Mouse (Mus musculus): Measurements from ENCODE around the gene Cmtr1.

The Cmtr1 gene

GRCm38 (mm10) chr17:29669936-29670335 lies 9.5 kb downstream of the Cmtr1 start:
- no peak for DNase-seq

- DNase-seq = peak in 1 of 2 experiments; percentile 24
Observed at GRCm38 (mm10) chr17:29671021-29671420, 10.6 kb downstream of the Cmtr1 start.

GRCm38 (mm10) chr17:29673325-29673724 lies 12.9 kb downstream of the Cmtr1 start:
- no peak for DNase-seq

GRCm38 (mm10) chr17:29678526-29678925 lies 18.1 kb downstream of the Cmtr1 start:
- no peak for DNase-seq

- DNase-seq = no peak
Observed at GRCm38 (mm10) chr17:29679038-29679767, 18.8 kb downstream of the Cmtr1 start.

GRCm38 (mm10) chr17:29680174-29680573 lies 19.8 kb downstream of the Cmtr1 start:
- peak; percentile 98 for DNase-seq

GRCm38 (mm10) chr17:29680921-29681320 lies 20.5 kb downstream of the Cmtr1 start:
- DNase-seq = no peak

GRCm38 (mm10) chr17:29681669-29682068 lies 21.3 kb downstream of the Cmtr1 start:
- DNase-seq = no peak

GRCm38 (mm10) chr17:29682261-29682660 lies 21.9 kb downstream of the Cmtr1 start:
- DNase-seq = no peak

GRCm38 (mm10) chr17:29683127-29683526 lies 22.7 kb downstream of the Cmtr1 start:
- no peak for DNase-seq

- DNase-seq = no peak
Observed at GRCm38 (mm10) chr17:29684275-29684674, 23.9 kb downstream of the Cmtr1 start.

GRCm38 (mm10) chr17:29686771-29687170 lies 26.4 kb downstream of the Cmtr1 start:
- DNase-seq = no peak

- no peak for DNase-seq
Observed at GRCm38 (mm10) chr17:29687373-29687772, 27.0 kb downstream of the Cmtr1 start.

GRCm38 (mm10) chr17:29688610-29689009 lies 28.2 kb downstream of the Cmtr1 start:
- peak; percentile 67 to 76 for DNase-seq

GRCm38 (mm10) chr17:29690257-29690656 lies 29.9 kb downstream of the Cmtr1 start:
- DNase-seq = no peak

- no peak for DNase-seq
Observed at GRCm38 (mm10) chr17:29692827-29693226, 32.4 kb downstream of the Cmtr1 start.

GRCm38 (mm10) chr17:29693571-29693970 lies 33.2 kb downstream of the Cmtr1 start:
- DNase-seq = no peak

- DNase-seq = no peak
Observed at GRCm38 (mm10) chr17:29694516-29694915, 34.1 kb downstream of the Cmtr1 start.

- DNase-seq = no peak
Observed at GRCm38 (mm10) chr17:29696940-29697339, 36.5 kb downstream of the Cmtr1 start.

GRCm38 (mm10) chr17:29698421-29698820 lies 38.0 kb downstream of the Cmtr1 start:
- DNase-seq = no peak

- no peak for DNase-seq
Observed at GRCm38 (mm10) chr17:29700573-29700972, 40.2 kb downstream of the Cmtr1 start.

- DNase-seq = no peak
Observed at GRCm38 (mm10) chr17:29702938-29703710, 42.7 kb downstream of the Cmtr1 start.

- peak; percentile 63 to 75 for DNase-seq
Observed at GRCm38 (mm10) chr17:29704781-29705180, 44.4 kb downstream of the Cmtr1 start.

GRCm38 (mm10) chr17:29705881-29706280 lies 45.5 kb downstream of the Cmtr1 start:
- no peak for DNase-seq
